Comparison of ENCODE assay signal across 7 mouse cellular contexts in genomic region chr2:127270300-127271041, GRCm38 (mm10). TPM values are rescaled to one million over a fixed set of nuclear protein-coding genes. Genes with fewer than 3 reads are reported as not detected.
DNase-seq lines count a peak whose midpoint lies in the region; ATAC-seq and TF ChIP-seq lines count a peak whose summit lies in the region.

No protein-coding gene starts in this region.

- H3K27ac ChIP-seq in embryonic facial prominence, embryonic 11.5 days (replicated peaks; ENCODE audit: low read depth, low read length), result peak overlapping the region; percentile 83
- peak overlapping the region; percentile 93 for H3K27ac ChIP-seq in limb, embryonic 10.5 days
- H3K27ac ChIP-seq in midbrain, embryonic 12.5 days (replicated peaks), result peak overlapping the region; percentile 93
- H3K27ac ChIP-seq in small intestine, adult 2 months (ENCODE audit: insufficient read depth, low read depth, low read length), result peak overlapping the region; percentile 87

- TF ChIP-seq CTCF in small intestine, adult 2 months (IDR thresholded peaks at IDR 0.05; ENCODE audit: extremely low read depth, insufficient read length, insufficient replicate concordance, low read depth, low read length), result no peak

- no peaks in the 10 kb centered on the region for H3K4me1 ChIP-seq in embryonic facial prominence, embryonic 11.5 days (ENCODE audit: control insufficient read depth, insufficient read depth, low read length)
- H3K4me1 ChIP-seq in limb, embryonic 10.5 days, result peaks cover 13% of the 10 kb centered on the region
- peaks cover 21% of the 10 kb centered on the region for H3K4me1 ChIP-seq in midbrain, embryonic 12.5 days
- peaks cover 5% of the 10 kb centered on the region; the same call in 1 of the 2 replicates for H3K4me1 ChIP-seq in small intestine, adult 2 months (ENCODE audit: control insufficient read depth, insufficient read depth, insufficient read length, low read length)

- peak; percentile 94 for DNase-seq in adrenal gland, postnatal 10 days
- DNase-seq in embryonic facial prominence, embryonic 11.5 days (ENCODE audit: low spot score), result peak; percentile 88
- peak; percentile 87 to 93 for DNase-seq in heart, adult 18-20 months
- DNase-seq in kidney, adult 18-20 months, result peak; percentile 89
- peak; percentile 87 for DNase-seq in limb, embryonic 10.5 days (ENCODE audit: low spot score)

- H3K9ac ChIP-seq in embryonic facial prominence, embryonic 11.5 days (replicated peaks; ENCODE audit: low read length), result peak overlapping the region; percentile 92
- peak overlapping the region; percentile 78 for H3K9ac ChIP-seq in midbrain, embryonic 12.5 days (replicated peaks)

- TF ChIP-seq POLR2A in small intestine, adult 2 months (IDR thresholded peaks at IDR 0.05; ENCODE audit: low read depth, low read length), result peak; percentile 46; the same call in 1 of the 2 replicates

- WGBS in embryonic facial prominence, embryonic 11.5 days, result 0% methylated on average over 31 of the region's 75 CpGs
- under 1% methylated on average over 74 of the region's 75 CpGs for WGBS in limb, embryonic 10.5 days
- WGBS in midbrain, embryonic 12.5 days, result under 1% methylated on average over 67 of the region's 75 CpGs
- WGBS in small intestine, adult 2 months, result under 1% methylated on average over 72 of the region's 75 CpGs

- H3K4me3 ChIP-seq in embryonic facial prominence, embryonic 11.5 days (ENCODE audit: low read depth, low read length), result peak overlapping the region; percentile 93
- H3K4me3 ChIP-seq in limb, embryonic 10.5 days, result peak overlapping the region; percentile 82
- H3K4me3 ChIP-seq in midbrain, embryonic 12.5 days, result peak overlapping the region; percentile 75
- peak overlapping the region; percentile 81 for H3K4me3 ChIP-seq in small intestine, adult 2 months (ENCODE audit: low read depth, low read length)

- peak; percentile 92 for ATAC-seq in embryonic facial prominence, embryonic 11.5 days (replicated peaks; ENCODE audit: insufficient number of reproducible peaks, low FRiP score, low TSS enrichment, low read depth)
- peak; percentile 96 for ATAC-seq in midbrain, embryonic 12.5 days (ENCODE audit: low FRiP score, low read depth)

- H3K9me3 ChIP-seq in embryonic facial prominence, embryonic 11.5 days (replicated peaks; ENCODE audit: control insufficient read depth, low read length), result no peaks in the 10 kb centered on the region
- no peaks in the 10 kb centered on the region for H3K9me3 ChIP-seq in limb, embryonic 10.5 days (replicated peaks)
- H3K9me3 ChIP-seq in midbrain, embryonic 12.5 days, result no peaks in the 10 kb centered on the region

- no peaks in the 10 kb centered on the region for H3K36me3 ChIP-seq in embryonic facial prominence, embryonic 11.5 days (replicated peaks; ENCODE audit: control insufficient read depth, insufficient read depth, low read depth, low read length)
- peaks cover 12% of the 10 kb centered on the region for H3K36me3 ChIP-seq in limb, embryonic 10.5 days
- H3K36me3 ChIP-seq in midbrain, embryonic 12.5 days, result 0 out of 2 replicates have a peak, but pooled peaks cover 3% of the 10 kb centered on the region
- peaks cover 2% of the 10 kb centered on the region; the same call in 1 of the 2 replicates for H3K36me3 ChIP-seq in small intestine, adult 2 months (ENCODE audit: control insufficient read depth, insufficient read depth, low read length)

- no peaks in the 10 kb centered on the region for H3K27me3 ChIP-seq in embryonic facial prominence, embryonic 11.5 days (ENCODE audit: control insufficient read depth, insufficient read depth, low read length)
- no peaks in the 10 kb centered on the region for H3K27me3 ChIP-seq in limb, embryonic 10.5 days (ENCODE audit: low read depth, poor library complexity, severe bottlenecking)
- no peaks in the 10 kb centered on the region for H3K27me3 ChIP-seq in midbrain, embryonic 12.5 days
- H3K27me3 ChIP-seq in small intestine, adult 2 months (ENCODE audit: control insufficient read depth, insufficient read depth, low read length), result no peaks in the 10 kb centered on the region

- peak overlapping the region; percentile 82 for H3K4me2 ChIP-seq in embryonic facial prominence, embryonic 11.5 days (ENCODE audit: low read depth, low read length)
- peak overlapping the region; percentile 82 for H3K4me2 ChIP-seq in midbrain, embryonic 12.5 days (replicated peaks)

RNA-seq across cellular contexts. Expression of gene Stard7, which starts 0.5 kb away (rescaled TPM):
- total RNA-seq in adrenal gland, postnatal 10 days (2021), result 100 to 1,000 TPM; 143 to 175 TPM
- polyA plus RNA-seq in embryonic facial prominence, embryonic 11.5 days (2014; fragmentation: Nextera tagmentation; extraction: Ambion mirVana), result 82.8 and 84.0 TPM in 2 replicates
- total RNA-seq in heart, adult 18-20 months (2021), result 100 to 1,000 TPM; 157 to 176 TPM
- polyA plus RNA-seq in limb, embryonic 10.5 days (2016; fragmentation: Nextera tagmentation; extraction: Ambion mirVana), result 80.4 and 80.8 TPM in 2 replicates
- 89.2 and 100.0 TPM in 2 replicates for polyA plus RNA-seq in midbrain, embryonic 12.5 days (2016; fragmentation: Nextera tagmentation; extraction: Ambion mirVana)
- polyA plus RNA-seq in small intestine, adult 2 months (2012; rRNA removed), result 47.5 and 74.3 TPM in 2 replicates

RNA-seq across cellular contexts. Expression of gene Tmem127, which starts 22.8 kb away (rescaled TPM):
- total RNA-seq in adrenal gland, postnatal 10 days (2021), result 10 to 100 TPM; 55.4 to 56.4 TPM
- polyA plus RNA-seq in embryonic facial prominence, embryonic 11.5 days (2014; fragmentation: Nextera tagmentation; extraction: Ambion mirVana), result 19.5 and 20.7 TPM in 2 replicates
- 10 to 100 TPM; 26.4 to 28.8 TPM for total RNA-seq in heart, adult 18-20 months (2021)
- 21.8 and 26.3 TPM in 2 replicates for polyA plus RNA-seq in limb, embryonic 10.5 days (2016; fragmentation: Nextera tagmentation; extraction: Ambion mirVana)
- 36.4 and 39.3 TPM in 2 replicates for polyA plus RNA-seq in midbrain, embryonic 12.5 days (2016; fragmentation: Nextera tagmentation; extraction: Ambion mirVana)
- 67.2 and 183 TPM in 2 replicates for polyA plus RNA-seq in small intestine, adult 2 months (2012; rRNA removed)

RNA-seq across cellular contexts. Expression of gene Ciao1, which starts 22.9 kb away (rescaled TPM):
- total RNA-seq in adrenal gland, postnatal 10 days (2021), result 10 to 100 TPM; 85.9 to 93.7 TPM
- polyA plus RNA-seq in embryonic facial prominence, embryonic 11.5 days (2014; fragmentation: Nextera tagmentation; extraction: Ambion mirVana), result 54.8 and 65.2 TPM in 2 replicates
- 10 to 100 TPM; 56.2 to 68.7 TPM for total RNA-seq in heart, adult 18-20 months (2021)
- 58.8 and 58.9 TPM in 2 replicates for polyA plus RNA-seq in limb, embryonic 10.5 days (2016; fragmentation: Nextera tagmentation; extraction: Ambion mirVana)
- 53.7 and 59.2 TPM in 2 replicates for polyA plus RNA-seq in midbrain, embryonic 12.5 days (2016; fragmentation: Nextera tagmentation; extraction: Ambion mirVana)
- 19.2 and 35.1 TPM in 2 replicates for polyA plus RNA-seq in small intestine, adult 2 months (2012; rRNA removed)

Comparison
In these comparisons a context has a peak if more than half of its experiments do, and no peak if none do; other contexts are left out.
1. Peak in every context shown above with its lines: DNase-seq, ATAC-seq, H3K4me3 ChIP-seq and H3K27ac ChIP-seq.